Mouse (Mus musculus): ENCODE data around the gene Usp6nl.

DNA sequence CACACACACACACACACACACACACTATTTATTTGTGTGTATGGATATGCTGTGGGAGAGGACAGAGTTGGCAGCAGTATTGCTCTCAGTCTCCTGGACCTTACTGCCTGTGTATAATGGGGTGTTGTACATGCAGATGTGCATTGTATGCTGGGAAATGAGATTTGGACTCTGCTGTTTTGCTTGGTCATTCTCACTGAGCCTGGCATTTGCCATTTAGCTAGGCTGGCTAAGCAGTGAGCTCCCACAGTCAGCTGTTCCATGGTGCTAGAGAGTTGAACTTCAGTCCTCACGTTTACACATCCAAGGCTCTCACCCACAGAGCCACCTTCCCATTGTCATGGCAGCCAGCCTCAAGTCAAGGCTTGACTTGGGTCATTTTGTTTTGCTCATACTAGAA is 90.2 kb downstream of the Usp6nl start:
- TF ChIP-seq CTCF (IDR thresholded peaks at IDR 0.05; ENCODE audit: insufficient read depth, low read depth, low read length) (no peak), POLR2A (IDR thresholded peaks at IDR 0.05; ENCODE audit: insufficient read depth, low read depth, low read length) (no peak)
